Mouse (Mus musculus): Measurements from ENCODE around the gene Rnpep.
"Not testable (repeated sequence)": the region's sequence is repeated elsewhere in the genome, so short reads cannot be mapped to it uniquely, and the experiment has no call there.

Rnpep gene

DNA sequence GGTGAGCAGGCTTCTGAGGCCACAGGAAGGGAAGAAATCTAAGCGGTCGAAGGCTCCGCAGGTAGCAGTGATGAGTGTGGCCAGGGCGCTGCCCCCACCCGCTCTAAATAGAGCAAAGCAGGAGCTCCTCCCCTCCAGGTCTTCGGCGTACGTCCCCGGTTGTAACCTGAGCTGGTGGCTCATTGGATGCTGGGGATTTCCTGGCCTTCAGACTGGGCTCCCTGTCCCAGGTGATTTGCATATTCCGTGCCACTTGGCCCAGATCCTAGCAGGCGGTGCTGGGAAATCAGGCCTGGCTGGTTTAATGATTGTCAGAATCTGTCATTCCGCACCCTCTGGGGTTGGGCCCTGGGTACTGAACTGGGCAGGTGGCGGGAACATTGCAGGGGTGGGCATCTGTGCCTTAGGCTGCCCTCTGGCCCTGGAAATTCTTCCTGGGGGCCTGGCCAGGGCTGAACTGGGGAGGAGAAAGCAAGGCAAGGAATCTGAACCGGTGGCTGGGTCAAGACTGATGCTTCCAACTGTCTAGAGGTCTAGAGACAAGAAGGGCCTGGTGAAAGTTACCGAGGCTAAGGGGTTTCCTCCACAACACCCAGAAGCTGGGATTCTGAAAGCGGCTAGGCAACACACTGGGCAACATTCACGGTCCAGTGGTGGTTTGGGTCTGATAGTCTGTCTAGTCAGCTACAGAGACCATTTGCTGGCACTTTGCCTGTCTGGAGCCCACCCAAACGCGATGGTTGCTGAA, 25.3 kb downstream of the Rnpep start, which contains the start of gene Elf3:
Gene Elf3, minus strand, starts transcription at position 189 of the 748 bp plus-strand sequence.
- DNase-seq (ENCODE audit: low spot score), result peak; percentile 85

DNA sequence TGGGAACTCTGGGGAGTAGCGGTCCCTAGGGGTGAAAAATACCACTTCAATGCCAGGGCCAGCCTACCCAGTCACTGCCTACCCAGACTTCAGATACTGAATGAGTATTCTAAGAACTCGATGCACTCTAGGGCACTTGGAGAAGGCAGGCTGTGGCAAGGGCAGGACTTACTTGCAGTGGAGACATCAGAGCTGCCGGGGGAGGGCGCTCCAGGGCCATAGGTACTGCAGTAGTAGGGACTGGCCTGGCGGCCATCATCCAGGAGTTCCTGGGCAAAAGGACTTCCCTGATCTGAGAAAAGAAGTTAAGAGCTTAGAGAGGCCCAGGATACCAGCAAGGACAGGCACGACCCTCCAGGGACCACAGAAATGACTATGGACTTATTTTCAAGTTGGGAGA, 27.6 kb downstream of the Rnpep start:
- DNase-seq (ENCODE audit: low spot score), result no peak

DNA sequence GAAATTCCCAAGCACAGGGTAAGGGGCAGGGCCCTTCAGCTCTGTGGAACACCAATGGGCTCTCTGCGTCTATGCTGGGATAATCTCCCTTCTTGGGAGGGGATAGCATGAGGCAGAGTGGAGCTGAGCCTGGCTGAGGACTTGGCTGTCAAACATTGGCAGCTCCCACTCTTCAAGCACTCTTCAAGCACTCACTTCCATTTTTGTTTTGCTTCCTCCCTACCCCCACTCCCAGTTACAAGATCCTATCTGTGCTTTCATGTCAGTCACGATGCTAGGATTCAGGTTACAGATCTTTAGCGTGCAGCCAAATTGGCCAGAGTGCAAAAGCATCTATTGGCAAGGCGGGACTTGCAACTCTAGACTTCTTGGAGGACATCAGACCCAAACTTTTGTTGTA, 31.0 kb downstream of the Rnpep start:
- no peak for DNase-seq (ENCODE audit: low spot score)

DNA sequence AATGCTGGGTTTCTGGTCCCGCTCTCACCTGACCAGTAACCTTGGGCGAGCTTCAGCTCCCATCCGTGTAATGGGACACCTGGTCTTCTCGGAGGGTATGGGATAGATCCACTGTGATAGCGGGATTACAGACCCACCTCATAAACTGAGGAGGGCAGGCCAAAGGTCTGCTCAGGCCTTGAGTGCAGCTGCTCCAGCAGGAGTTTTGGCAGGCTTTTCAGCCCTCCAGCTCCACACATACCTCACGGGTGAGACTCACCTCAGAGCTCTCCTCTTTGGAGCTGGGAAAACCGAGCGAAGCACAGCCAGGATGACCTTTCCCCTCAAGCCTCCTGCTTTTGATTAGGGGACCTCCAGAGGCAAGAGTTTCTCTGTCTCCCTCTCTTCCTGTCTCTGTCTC, 32.5 kb downstream of the Rnpep start:
- no peak for DNase-seq (ENCODE audit: low spot score)

DNA sequence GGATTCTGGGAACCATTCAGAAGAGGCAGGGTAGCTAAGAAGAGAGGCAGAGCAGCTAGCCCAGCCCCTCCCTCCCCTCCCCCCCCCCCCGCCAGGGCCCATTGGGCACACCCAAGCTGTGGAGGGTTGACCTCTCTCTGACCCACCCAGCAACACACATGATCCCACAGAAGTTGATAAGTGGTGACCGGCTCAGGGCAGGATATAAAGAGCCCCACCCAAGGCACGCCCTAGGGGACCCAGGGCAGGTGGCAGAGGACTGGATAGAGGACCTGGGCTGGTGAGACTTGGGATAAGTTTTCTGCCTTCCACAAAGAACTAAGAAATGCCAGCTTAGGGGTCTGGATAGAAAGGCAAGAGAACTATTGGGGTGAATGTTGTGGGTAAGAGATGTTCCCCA, 33.2 kb downstream of the Rnpep start:
- DNase-seq (ENCODE audit: low spot score), result peak; percentile 27

DNA sequence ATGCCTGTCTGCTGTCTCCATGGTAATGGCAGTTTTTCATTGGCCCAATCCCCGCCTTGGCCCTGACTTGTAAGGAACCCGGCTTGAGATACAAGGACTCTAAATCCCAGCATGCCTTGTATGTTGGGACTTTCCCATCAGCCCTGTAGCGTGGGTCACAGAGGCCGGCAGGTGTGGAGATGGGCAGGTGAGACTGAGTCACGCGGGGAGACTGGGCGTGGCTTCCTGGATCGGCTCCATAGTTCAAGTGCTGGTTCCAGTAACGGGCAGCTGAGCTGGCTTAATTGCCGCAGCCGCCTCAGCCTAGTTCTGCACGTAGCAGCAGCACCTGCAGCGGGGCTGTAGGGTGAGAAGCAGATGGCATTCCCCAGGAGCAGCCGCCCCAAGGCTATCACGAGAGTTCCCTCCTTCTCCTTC, 35.4 kb downstream of the Rnpep start:
- peak; percentile 70 for DNase-seq (ENCODE audit: low spot score)

DNA sequence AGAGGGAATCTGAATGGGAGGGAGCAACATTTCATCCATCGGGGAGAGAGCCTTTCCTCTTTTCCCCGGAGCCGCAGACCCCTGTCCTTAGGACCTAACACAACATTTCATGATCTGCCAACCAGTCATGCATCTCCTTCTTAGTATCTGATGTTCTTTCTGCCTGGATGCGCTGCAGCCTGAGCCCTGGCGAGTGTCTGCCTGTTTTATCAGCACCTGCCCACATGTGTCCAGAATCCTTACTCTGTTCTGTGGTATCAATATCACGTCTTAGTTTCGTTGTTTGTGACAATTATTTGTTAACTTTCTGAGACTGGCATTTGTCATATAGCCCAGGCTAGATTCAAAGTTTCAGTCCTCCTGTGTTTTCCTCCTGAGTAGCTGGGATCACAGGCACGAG, 39.9 kb downstream of the Rnpep start:
- DNase-seq (ENCODE audit: low spot score), result no peak

DNA sequence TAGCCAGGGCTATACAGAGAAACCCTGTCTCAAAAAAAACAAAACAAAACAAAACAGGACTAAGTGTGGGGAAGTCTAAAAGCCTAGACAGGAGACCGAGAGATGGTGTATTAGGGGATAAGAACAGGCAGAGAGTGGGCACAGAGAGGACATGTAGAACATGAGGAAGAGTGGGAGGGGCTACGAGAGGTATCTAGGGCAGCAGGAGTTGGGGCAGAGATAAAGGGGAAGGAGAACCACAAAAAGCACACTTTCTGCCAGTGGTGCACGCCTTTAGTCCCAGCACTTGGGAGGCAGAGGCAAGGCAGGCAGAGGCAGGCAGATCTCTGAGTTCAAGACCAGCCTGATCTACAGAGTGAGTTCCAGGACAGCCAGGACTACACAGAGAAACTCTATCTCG, 43.7 kb downstream of the Rnpep start:
- DNase-seq (ENCODE audit: low spot score), result not testable (repeated sequence)

DNA sequence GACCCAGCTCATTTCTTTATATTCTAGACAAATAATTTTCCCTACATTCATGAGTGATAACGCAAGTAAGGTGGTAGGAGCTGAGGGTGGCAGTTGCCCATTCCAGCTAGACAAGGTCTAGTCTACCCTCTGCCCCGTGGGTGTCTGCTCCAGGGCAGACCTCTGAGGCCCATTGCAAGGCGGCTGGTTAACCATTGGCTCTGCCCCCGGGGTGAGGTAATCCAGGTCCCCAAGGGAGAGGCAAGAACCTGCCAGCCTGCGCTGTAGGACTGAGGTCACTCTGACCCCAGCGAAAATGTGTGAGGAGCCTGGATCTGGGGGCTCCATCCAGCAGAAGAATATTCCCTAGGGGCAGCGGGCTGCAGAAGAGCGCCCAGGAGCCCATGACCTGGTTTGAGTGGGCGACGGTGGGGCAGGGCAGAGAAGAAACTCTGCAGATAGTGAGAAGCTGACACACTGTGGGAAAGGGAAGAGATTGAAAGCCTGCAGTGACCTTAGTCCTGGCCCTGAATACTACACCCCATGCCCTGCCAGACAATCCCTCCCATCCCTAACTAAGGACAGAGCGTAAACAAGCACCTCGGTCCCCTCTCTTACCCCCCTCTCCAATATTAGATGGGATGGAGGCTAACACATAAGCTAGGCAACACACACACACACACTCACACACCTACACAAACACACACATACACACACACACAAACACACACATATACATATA, 46.6 kb downstream of the Rnpep start:
- DNase-seq (ENCODE audit: low spot score), result no peak

DNA sequence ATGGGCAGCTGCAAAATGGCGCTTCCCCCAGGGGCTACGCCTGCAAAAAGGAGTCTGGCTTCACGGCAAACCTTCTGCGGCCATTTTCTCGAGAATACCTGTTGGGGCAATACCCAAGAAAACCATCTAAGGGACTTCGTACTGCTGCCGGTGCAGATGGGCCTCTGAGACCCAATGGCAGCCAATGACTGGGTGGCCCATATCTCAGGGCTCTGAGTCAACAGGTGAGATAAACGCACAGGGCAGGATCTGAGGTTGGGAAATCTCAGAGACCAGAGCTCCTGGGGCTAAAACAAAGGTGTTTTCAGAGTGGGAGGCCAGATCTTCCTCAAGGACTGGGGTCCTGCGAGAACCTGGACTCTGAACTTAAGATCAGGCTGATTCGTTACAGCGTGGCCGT, 49.1 kb downstream of the Rnpep start:
- peak; percentile 76 for DNase-seq (ENCODE audit: low spot score)

DNA sequence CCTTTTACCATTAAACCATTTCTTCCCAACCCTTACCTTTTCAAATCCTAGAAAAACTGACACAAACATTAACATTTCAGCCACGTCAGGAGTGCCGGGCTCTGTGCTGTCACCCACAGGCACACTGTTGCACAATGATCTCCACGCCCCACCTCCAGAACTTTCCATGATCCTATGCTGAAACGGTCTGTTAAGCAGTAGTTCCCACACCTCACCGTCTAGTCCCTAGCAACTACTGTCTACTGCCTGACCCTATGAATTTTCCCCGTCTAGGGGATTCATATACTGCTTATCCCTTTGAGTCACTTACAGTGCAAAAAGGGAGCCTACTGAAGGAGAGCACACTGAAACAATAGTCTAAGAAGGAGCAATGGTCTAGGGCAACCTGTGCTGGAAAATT, 49.9 kb downstream of the Rnpep start:
- DNase-seq (ENCODE audit: low spot score), result no peak

DNA sequence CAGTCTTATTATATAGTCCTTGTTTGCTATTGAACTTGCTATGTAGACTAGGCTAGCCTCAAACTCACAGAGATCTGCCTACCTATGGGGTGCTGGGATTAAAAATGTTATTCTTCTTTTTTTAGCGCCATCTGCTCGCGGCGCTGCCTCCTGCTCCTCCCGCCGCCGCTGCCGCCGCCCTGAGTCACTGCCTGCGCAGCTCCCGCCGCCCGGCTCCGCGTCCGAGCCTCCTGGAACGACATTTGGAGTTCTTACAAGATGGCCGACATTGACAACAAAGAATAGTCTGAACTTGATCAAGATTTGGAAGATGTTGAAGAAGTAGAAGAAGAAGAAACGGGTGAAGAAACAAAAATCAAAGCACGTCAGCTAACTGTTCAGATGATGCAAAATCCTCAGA, 52.0 kb downstream of the Rnpep start:
- DNase-seq (ENCODE audit: low spot score), result not testable (repeated sequence)

DNA sequence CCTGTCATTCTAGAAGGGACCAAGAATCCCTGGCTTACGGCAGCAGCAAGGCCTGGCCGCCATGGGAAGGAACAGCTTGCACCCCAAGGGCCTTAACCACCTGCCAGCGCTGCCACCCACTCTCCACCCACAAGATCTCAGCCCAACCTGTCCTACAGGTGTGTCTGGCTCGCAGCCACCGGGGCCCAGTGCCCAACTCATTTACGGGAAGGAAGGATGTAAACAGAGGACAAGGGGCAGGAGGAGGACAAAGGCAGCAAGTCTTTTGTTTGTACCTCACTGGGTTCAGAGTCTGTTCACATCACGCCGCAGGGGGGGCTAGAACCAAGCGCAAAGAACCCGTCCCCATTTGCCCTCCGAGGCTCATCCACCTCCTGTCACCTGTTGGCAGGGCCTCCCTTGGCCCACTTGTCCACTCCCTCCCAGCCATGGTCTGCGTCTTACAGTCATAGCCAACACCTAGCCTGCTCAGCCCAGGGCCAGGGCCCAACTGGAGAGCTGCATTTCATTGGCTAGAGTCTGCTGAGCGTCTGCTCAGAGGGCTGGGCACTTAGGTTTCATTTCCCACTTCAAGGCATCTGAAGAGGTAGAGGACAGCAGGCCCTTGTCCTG, 56.4 kb downstream of the Rnpep start:
- no peak for DNase-seq (ENCODE audit: low spot score)

DNA sequence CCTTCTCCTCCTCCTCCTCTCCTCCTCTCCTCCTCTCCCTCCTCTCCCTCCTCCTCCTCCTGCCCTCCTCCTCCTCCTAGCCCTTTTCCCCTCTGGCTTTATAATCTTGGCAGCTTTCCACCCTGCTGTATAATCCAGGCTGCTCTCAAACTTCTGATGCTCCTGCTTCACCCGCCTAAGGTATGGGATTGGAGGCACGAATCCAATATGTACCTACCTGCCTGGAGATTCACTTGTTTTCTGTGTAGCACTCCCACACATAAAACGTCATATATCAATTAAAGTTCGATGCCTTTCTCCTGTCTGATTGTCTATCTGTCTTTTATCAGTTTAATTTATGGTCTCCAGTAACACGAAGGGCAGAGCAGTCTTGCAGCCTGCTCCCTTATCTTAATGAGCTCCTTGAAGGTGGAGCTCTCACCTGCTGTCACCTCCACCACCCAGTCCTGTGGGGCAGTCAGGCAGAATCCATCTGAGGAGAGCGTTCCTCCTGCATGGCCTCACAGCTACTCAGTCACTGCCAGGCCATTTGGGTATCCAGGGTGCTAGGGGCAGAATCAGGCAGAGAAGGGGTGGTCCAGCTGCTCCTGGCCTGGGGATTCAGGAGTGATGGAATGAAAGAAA, 58.8 kb downstream of the Rnpep start:
- DNase-seq (ENCODE audit: low spot score), result no peak

DNA sequence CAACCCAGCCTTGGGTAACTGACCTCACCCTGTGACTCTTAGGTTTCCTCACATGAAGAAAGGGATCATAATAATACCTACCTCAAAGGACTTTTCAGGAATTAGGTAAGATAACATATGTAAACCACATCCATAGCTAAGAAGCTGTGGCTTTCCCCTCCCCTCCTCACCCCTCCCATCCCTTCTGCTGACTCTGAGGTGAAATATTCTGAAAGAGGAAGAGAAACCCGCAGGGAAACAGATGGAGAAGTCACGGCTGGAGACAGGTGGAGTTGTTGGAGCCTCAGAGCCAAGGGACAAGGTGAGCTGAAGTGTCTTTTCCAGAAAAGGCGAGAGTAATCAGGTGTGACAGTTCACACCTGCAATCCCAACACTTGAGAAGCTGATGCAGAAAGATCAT, 59.7 kb downstream of the Rnpep start:
- no peak for DNase-seq (ENCODE audit: low spot score)

DNA sequence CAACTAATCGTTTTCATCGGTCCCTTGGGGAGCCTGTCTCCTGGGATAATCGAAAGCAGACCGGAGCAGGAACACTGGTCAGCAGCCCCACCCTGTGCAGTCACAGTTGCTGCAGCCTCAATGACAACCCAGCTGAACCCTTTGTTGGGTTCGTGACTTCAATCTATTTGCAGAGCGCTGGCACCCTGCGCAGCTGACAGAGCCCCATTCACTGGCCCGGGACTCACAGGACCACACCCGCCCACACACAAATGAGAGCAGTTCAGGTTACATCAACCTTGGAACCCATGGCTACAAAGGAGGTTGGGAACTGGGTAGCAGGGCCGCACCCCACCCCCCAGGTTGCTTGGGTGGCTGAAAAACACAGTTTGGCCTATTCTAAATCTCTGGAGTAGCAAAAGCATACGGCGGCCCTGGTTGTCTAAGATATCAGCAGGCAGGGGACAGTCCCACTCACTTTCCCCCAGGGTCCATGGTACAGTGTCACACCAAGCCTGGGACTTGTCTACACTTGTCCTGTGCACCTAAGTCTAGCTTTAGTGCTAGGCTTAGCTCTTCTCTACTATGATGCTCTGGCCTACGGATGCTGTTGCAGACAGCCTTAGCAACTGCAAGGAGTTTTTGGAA, 66.2 kb downstream of the Rnpep start:
- no peak for DNase-seq (ENCODE audit: low spot score)

DNA sequence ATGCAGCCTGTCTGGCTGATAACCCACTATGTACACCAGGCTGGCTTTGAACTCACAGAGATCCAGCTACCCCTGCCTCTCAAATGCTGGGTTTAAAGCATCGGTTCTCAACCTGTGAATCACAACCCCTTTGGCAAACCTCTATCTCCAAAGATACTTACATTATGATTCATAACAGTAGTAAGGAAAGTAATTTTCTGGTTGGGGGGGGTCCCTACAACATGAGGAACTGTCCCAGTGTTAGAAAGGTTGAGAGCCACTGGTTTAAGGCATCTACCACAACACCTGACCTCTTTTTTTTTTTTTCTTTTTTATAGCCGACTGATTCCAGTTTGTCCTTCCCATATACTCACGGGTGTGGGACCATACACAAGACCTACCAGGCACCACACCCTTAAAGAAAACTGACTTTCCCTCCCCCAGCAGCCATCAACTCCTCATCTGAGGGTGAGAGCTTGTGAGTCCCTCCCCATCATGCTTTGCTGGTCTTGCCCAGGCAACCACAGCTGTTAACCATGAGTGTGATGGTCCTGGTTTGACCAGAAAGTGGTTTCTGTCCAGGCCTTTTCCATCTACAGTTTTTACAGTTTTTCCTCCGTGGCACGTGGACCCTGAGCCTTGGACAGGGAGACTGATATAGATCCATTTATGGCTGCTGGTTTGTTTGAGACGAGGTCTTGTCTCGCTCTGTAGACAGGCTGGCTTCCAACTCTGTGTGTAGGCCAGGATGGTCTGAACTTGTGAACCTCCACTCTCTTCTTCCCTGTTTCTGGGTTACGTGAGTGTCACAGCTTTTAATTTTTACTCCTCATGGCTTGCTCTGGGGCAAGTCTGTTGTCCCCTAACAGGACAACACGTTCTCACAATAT, 69.9 kb downstream of the Rnpep start:
- no peak for DNase-seq (ENCODE audit: low spot score)

Measured in yolk sac, embryonic 10.5 days (tissue).